Mouse (Mus musculus) MEL (cell line): ENCODE measurements at regions not wholly inside any gene's neighbourhood (a gene's known extent, or its start where the extent isn't known, plus 50 kb on each side); places are given as distances from the start of the nearest gene placed in this dataset.

Source experiments
- DNase-seq: peaks from one replicate; pipeline ENCODE4 v3.0.0; 2011; ENCODE audit warnings: low read depth, low spot score
- H3K27ac ChIP-seq: 2 replicates; pipeline ENCODE4 v1.5.1; 2012; ENCODE audit warnings: low read depth, mild to moderate bottlenecking, control low read depth, low read length, moderate library complexity; ENCODE audit not compliant: control insufficient read depth
- H3K27me3 ChIP-seq, 2 experiments: fragments of 150-350 bp in 1 of 2; sonication (generic) in 1 of 2; 2 replicates each; pipeline ENCODE4 v1.6.1; 2012; ENCODE audit warnings: low read length in 2 of 2, mild to moderate bottlenecking in 2 of 2, improper control_type of control experiment in 1 of 2, moderate library complexity in 1 of 2; ENCODE audit not compliant: insufficient read depth in 2 of 2, control insufficient read depth in 1 of 2
- H3K36me3 ChIP-seq, 2 experiments: 2 replicates each; pipeline ENCODE4 v1.6.1; 2012 to 2014; ENCODE audit warnings: low read length in 2 of 2, improper control_type of control experiment in 1 of 2, inconsistent platforms in 1 of 2, mild to moderate bottlenecking in 1 of 2; ENCODE audit not compliant: insufficient read depth in 2 of 2, control insufficient read depth in 1 of 2
- H3K4me1 ChIP-seq, 2 experiments: fragments of 150-350 bp in 1 of 2; sonication (generic) in 1 of 2; 2 replicates each; pipeline ENCODE4 v1.6.1; 2012; ENCODE audit warnings: low read length in 2 of 2, improper control_type of control experiment in 1 of 2, mild to moderate bottlenecking in 1 of 2; ENCODE audit not compliant: insufficient read depth in 2 of 2, control insufficient read depth in 1 of 2
- H3K4me3 ChIP-seq, 2 experiments: fragments of 150-350 bp in 1 of 2; sonication (generic) in 1 of 2; 2 replicates each; pipeline ENCODE4 v1.5.1; 2012; ENCODE audit warnings: low read depth in 2 of 2, low read length in 2 of 2, mild to moderate bottlenecking in 2 of 2, moderate library complexity in 2 of 2, control low read depth in 1 of 2, improper control_type of control experiment in 1 of 2; ENCODE audit not compliant: control insufficient read depth in 1 of 2, insufficient read depth in 1 of 2
- H3K79me2 ChIP-seq: 2 replicates; pipeline ENCODE4 v1.6.1; 2012; ENCODE audit warnings: mild to moderate bottlenecking, low read length, moderate library complexity; ENCODE audit not compliant: control insufficient read depth, poor library complexity, insufficient read depth
- H3K9ac ChIP-seq: 2 replicates; pipeline ENCODE4 v1.6.1; 2012; ENCODE audit warnings: low read depth, mild to moderate bottlenecking, control low read depth, low read length, moderate library complexity; ENCODE audit not compliant: control insufficient read depth, poor library complexity, severe bottlenecking
- H3K9me3 ChIP-seq: fragments of 150-350 bp; sonication (generic); replicated peaks from 2 replicates; pipeline ENCODE4 v1.6.1; 2012; ENCODE audit warnings: mild to moderate bottlenecking, low read length, improper control_type of control experiment, moderate library complexity; ENCODE audit not compliant: insufficient read depth
- CHD1 ChIP-seq: IDR thresholded peaks from 2 replicates; pipeline ENCODE4 v1.6.1; 2012; ENCODE audit warnings: low read depth, mild to moderate bottlenecking, inconsistent platforms, low read length, improper control_type of control experiment
- CHD2 ChIP-seq: IDR thresholded peaks from 2 replicates; pipeline ENCODE4 v1.6.1; 2011; ENCODE audit warnings: low read length, improper control_type of control experiment
- ELF1 ChIP-seq: IDR thresholded peaks from 2 replicates; pipeline ENCODE4 v1.6.1; 2014; ENCODE audit warnings: low read depth, mild to moderate bottlenecking, inconsistent platforms, low read length, improper control_type of control experiment, moderate library complexity
- EP300 ChIP-seq, 2 experiments: IDR thresholded peaks; 2 replicates each; pipeline ENCODE4 v1.6.1; 2011; ENCODE audit warnings: improper control_type of control experiment in 2 of 2, low read length in 2 of 2, low read depth in 1 of 2, mild to moderate bottlenecking in 1 of 2
- ETS1 ChIP-seq: IDR thresholded peaks from 2 replicates; pipeline ENCODE4 v1.6.1; 2012; ENCODE audit warnings: low read depth, mild to moderate bottlenecking, inconsistent platforms, low read length, improper control_type of control experiment, moderate library complexity
- GABPA ChIP-seq: IDR thresholded peaks from 2 replicates; pipeline ENCODE4 v1.6.1; 2012; ENCODE audit warnings: low read depth, mild to moderate bottlenecking, inconsistent platforms, low read length, improper control_type of control experiment, moderate library complexity
- GATA1 ChIP-seq: IDR thresholded peaks from 2 replicates; pipeline ENCODE4 v1.6.1; 2011; ENCODE audit warnings: low read depth, low read length, improper control_type of control experiment
- HCFC1 ChIP-seq: IDR thresholded peaks from 2 replicates; pipeline ENCODE4 v1.6.1; 2012; ENCODE audit warnings: low read depth, mild to moderate bottlenecking, inconsistent platforms, low read length, improper control_type of control experiment, moderate library complexity
- JUND ChIP-seq: IDR thresholded peaks from 2 replicates; pipeline ENCODE4 v1.6.1; 2011; ENCODE audit warnings: low read depth, mild to moderate bottlenecking, improper control_type of control experiment, low read length
- KAT2A ChIP-seq: conservative IDR thresholded peaks from 2 replicates; pipeline ENCODE4 v1.6.1; 2012; ENCODE audit warnings: low read depth, low read length, improper control_type of control experiment, inconsistent platforms
- MAFK ChIP-seq: IDR thresholded peaks from 2 replicates; pipeline ENCODE4 v1.6.1; 2011; ENCODE audit warnings: low read depth, mild to moderate bottlenecking, low read length, improper control_type of control experiment, borderline replicate concordance
- MAX ChIP-seq: IDR thresholded peaks from 2 replicates; pipeline ENCODE4 v1.6.1; 2011; ENCODE audit warnings: low read length, improper control_type of control experiment
- MAZ ChIP-seq: IDR thresholded peaks from 2 replicates; pipeline ENCODE4 v1.6.1; 2012; ENCODE audit warnings: low read depth, mild to moderate bottlenecking, inconsistent platforms, low read length, improper control_type of control experiment
- MXI1 ChIP-seq: IDR thresholded peaks from 2 replicates; pipeline ENCODE4 v1.6.1; 2011; ENCODE audit warnings: mild to moderate bottlenecking, low read depth, low read length, improper control_type of control experiment
- NELFE ChIP-seq: IDR thresholded peaks from 2 replicates; pipeline ENCODE4 v1.6.1; 2011; ENCODE audit warnings: low read depth, low read length, improper control_type of control experiment
- NRF1 ChIP-seq: IDR thresholded peaks from 2 replicates; pipeline ENCODE4 v1.6.1; 2014; ENCODE audit warnings: low read depth, mild to moderate bottlenecking, inconsistent platforms, low read length, improper control_type of control experiment, moderate library complexity; ENCODE audit not compliant: poor library complexity, insufficient read depth, severe bottlenecking
- POLR2AphosphoS2 ChIP-seq: IDR thresholded peaks from 2 replicates; pipeline ENCODE4 v1.6.1; 2011; ENCODE audit warnings: low read length, improper control_type of control experiment
- RAD21 ChIP-seq: IDR thresholded peaks from 2 replicates; pipeline ENCODE4 v1.6.1; 2011; ENCODE audit warnings: mild to moderate bottlenecking, low read depth, low read length, improper control_type of control experiment
- SIN3A ChIP-seq: IDR thresholded peaks from 2 replicates; pipeline ENCODE4 v1.6.1; 2012; ENCODE audit warnings: low read length, improper control_type of control experiment, inconsistent platforms
- SMC3 ChIP-seq: IDR thresholded peaks from 2 replicates; pipeline ENCODE4 v1.6.1; 2011; ENCODE audit warnings: low read depth, low read length, improper control_type of control experiment
- TBP ChIP-seq: IDR thresholded peaks from 2 replicates; pipeline ENCODE4 v1.8.0; 2011; ENCODE audit warnings: low read depth, low read length, improper control_type of control experiment
- TCF12 ChIP-seq: IDR thresholded peaks from 2 replicates; pipeline ENCODE4 v1.6.1; 2014; ENCODE audit warnings: low read depth, mild to moderate bottlenecking, inconsistent platforms, low read length, improper control_type of control experiment, moderate library complexity
- UBTF ChIP-seq: IDR thresholded peaks from 2 replicates; pipeline ENCODE4 v1.6.1; 2012; ENCODE audit warnings: low read depth, mild to moderate bottlenecking, inconsistent platforms, low read length, improper control_type of control experiment, moderate library complexity, borderline replicate concordance; ENCODE audit not compliant: insufficient read depth
- USF2 ChIP-seq, 2 experiments: IDR thresholded peaks; 2 replicates each; pipeline ENCODE4 v1.6.1; 2011 to 2012; ENCODE audit warnings: improper control_type of control experiment in 2 of 2, low read length in 2 of 2, borderline replicate concordance in 1 of 2, inconsistent platforms in 1 of 2, low read depth in 1 of 2, mild to moderate bottlenecking in 1 of 2; ENCODE audit not compliant: insufficient read depth in 1 of 2
- ZC3H11A ChIP-seq: IDR thresholded peaks from 2 replicates; pipeline ENCODE4 v1.6.1; 2012; ENCODE audit warnings: low read depth, mild to moderate bottlenecking, inconsistent platforms, low read length, improper control_type of control experiment
- ZKSCAN1 ChIP-seq: IDR thresholded peaks from 2 replicates; pipeline ENCODE4 v1.6.1; 2012; ENCODE audit warnings: low read depth, mild to moderate bottlenecking, inconsistent platforms, low read length, improper control_type of control experiment, moderate library complexity
- ZNF384 ChIP-seq: IDR thresholded peaks from 2 replicates; pipeline ENCODE4 v1.6.1; 2012; ENCODE audit warnings: low read depth, mild to moderate bottlenecking, inconsistent platforms, low read length, improper control_type of control experiment

- Histone ChIP-seq H3K27ac (no peak overlapping the region), H3K9me3 (no peaks in the 10 kb centered on the region)
Observed at GRCm38 (mm10) chr6:140354082-140354481, 69.8 kb upstream of the Plekha5 start.

GRCm38 (mm10) chr6:140353610-140354009 is 70.2 kb upstream of the Plekha5 start:
- H3K9ac ChIP-seq = no peak overlapping the region
- TF ChIP-seq EP300 (IDR thresholded peaks at IDR 0.05; ENCODE audit: low read depth in 1 of 2, low read length in 2 of 2) = no peak
- no peak for TF ChIP-seq ZNF384
- no peak for TF ChIP-seq CHD2
- TF ChIP-seq MAZ = no peak
- no peak for TF ChIP-seq GABPA
- no peak for TF ChIP-seq ZKSCAN1
- no peak for TF ChIP-seq MAX
- TF ChIP-seq NELFE = no peak
- TF ChIP-seq USF2 (IDR thresholded peaks at IDR 0.05; ENCODE audit: borderline replicate concordance in 1 of 2, insufficient read depth in 1 of 2, low read depth in 1 of 2, low read length in 2 of 2) = no peak
- no peak for TF ChIP-seq MXI1
- no peak for TF ChIP-seq RAD21
- TF ChIP-seq NRF1 = no peak
- no peak for TF ChIP-seq UBTF
- TF ChIP-seq SIN3A = no peak
- TF ChIP-seq HCFC1 = no peak
- no peak for TF ChIP-seq ZC3H11A
- no peak for TF ChIP-seq SMC3
- no peak for TF ChIP-seq TCF12
- no peak for TF ChIP-seq GATA1
- TF ChIP-seq ETS1 = no peak
- TF ChIP-seq, all 39 proteins: peak for 0
- Histone ChIP-seq H3K27me3 (no peaks in the 10 kb centered on the region), H3K27ac (no peak overlapping the region), H3K36me3 (no peaks in the 10 kb centered on the region), H3K79me2 (no peaks in the 10 kb centered on the region), H3K4me3 (no peak overlapping the region), H3K4me1 (no peaks in the 10 kb centered on the region), H3K9me3 (no peaks in the 10 kb centered on the region)
- DNase-seq = no peak

More at GRCm38 (mm10) chr6:140354082-140354481, 69.8 kb upstream of the Plekha5 start:
- Histone ChIP-seq H3K27me3 (no peaks in the 10 kb centered on the region), H3K9ac (no peak overlapping the region), H3K4me1 (no peaks in the 10 kb centered on the region), H3K4me3 (no peak overlapping the region), H3K36me3 (no peaks in the 10 kb centered on the region), H3K79me2 (no peaks in the 10 kb centered on the region)
- TF ChIP-seq NELFE (no peak), POLR2AphosphoS2 (no peak), KAT2A (no peak), MAX (no peak), SIN3A (no peak), JUND (no peak), MXI1 (no peak), CHD1 (no peak), TBP (no peak), CHD2 (no peak), MAFK (no peak), TCF12 (no peak), ELF1 (no peak), GABPA (no peak), ZC3H11A (no peak)
- DNase-seq = no peak
